Mouse (Mus musculus) T-helper 17 cell (primary cell): ENCODE measurements around the gene Pfkfb4.

ENCODE experiments used
- in situ Hi-C, 2 experiments: fragments of 300-600 bp; cut with MboI, MseI; formaldehyde crosslinking; loops; 1 replicate in 1 of 2; 2 replicates in 1 of 2; pipeline ENCODE4 v1.15.1; 2025; ENCODE audit warnings: high pct_unique_total_duplicates in 2 of 2

Pfkfb4 gene

DNA sequence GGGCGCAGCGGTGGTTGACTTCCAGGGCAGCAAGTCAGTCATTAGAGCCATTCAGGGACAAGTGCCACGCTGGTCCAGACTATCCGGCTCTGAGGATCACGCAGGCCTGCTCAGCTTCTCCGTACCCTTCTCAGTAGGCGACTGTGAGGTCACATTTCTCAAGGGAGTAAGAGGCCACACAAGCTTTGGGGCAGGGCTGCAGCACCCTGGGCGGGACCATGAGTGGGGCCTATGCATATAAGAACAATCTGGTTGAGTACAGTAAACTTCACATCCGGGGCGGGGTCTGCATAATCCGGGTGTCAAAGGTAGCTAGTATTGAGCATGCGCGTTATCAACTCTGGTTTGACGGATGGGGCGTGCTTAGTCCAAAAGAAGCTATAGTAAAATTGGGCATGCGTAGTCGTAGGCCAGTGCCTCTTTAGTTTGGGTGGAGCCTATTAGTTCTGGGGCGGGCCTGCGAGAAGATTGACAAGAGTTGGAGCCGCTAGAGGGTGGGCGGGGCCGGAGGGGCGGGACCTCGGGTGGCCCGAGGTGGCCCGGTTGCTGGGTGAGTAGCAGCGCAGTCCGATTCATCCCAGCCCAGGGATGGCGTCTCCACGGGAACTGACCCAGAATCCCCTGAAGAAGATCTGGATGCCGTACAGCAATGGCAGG is at the start of gene Pfkfb4:
Gene Pfkfb4 (plus strand): TSS at position 351 of the 657 bp plus-strand sequence.
- in situ Hi-C loops = loop anchor here (5.0 to 10.0 kb wide), 3 partner anchors 226 to 883 kb away; partner anchors contain the start of gene Cdc25a (in 1 of the 2)

DNA sequence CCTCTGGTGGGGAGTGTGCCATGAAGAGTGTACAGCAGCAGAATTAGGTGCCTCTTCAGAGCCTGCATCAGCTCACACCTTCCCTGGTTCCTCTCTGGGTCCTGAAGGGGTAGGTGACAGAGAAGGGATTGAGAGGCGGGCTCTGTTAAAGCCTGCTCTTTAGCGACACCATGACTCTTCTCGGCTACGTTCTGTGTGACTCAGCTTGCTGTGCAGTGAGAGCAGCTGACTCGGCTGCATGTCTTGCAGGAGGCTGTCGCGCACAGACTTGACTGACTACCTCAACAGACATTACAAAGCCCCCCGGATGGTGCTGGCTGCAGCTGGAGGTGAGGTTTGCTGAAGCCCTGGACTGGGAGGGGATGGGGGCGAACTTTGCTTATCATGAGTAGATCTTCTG is 46.5 kb upstream of the Pfkfb4 start:
- in situ Hi-C loops = no loop called here

DNA sequence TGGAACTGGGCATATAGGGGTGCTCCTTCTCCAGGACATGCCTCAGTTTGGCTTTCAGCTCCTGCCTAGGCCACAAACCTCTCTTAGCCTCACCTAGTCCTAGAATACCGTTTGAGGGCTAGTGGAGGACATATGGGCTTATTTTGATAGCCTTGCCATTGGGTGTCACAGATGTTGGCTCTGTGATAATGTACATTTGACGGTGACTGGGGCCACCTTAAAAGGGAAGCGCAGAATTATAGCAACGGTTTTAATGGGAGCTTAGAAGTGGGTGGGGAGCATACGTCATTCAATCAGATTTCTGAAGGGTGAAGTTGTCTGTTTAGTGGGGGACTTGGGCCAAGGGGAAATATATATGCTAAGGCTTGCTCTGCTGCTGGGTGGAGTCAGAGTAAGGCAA is 46.0 kb upstream of the Pfkfb4 start:
- in situ Hi-C loops = no loop called here

DNA sequence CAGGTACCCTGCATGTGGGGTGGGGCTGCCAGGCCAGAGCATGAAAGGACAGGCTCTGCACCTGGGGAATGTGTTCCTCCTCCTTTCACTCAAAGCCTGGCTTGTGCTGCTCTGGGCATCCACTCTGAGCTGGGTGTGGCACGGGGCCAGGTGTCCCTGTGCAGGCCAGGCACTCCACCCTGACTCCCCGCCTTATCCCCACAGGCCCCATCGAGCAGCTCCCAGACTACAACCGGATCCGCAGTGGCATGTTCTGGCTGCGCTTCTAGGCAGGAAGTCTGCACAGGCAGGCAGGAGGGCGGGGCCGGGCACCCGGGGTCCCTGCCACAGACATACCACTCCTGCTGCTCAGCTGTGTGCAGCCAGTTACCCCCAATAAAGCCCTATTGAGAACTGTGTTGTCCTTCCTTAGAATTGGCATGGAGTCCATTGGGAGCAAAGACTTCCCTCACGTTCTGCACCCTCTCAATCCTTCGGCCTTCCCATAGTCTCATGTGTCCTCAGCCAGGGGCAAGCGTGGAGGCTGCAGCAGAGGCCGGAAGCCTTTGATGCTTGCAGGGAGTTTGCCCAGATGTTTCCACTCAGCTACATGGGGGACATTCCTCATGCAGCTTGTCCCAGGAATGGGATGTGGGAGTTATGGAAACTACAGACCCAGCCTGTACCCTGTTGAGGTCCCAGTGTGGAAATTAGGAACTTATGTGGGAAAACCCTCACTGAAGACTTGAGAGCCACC is 42.2 kb upstream of the Pfkfb4 start:
- in situ Hi-C loops = no loop called here

DNA sequence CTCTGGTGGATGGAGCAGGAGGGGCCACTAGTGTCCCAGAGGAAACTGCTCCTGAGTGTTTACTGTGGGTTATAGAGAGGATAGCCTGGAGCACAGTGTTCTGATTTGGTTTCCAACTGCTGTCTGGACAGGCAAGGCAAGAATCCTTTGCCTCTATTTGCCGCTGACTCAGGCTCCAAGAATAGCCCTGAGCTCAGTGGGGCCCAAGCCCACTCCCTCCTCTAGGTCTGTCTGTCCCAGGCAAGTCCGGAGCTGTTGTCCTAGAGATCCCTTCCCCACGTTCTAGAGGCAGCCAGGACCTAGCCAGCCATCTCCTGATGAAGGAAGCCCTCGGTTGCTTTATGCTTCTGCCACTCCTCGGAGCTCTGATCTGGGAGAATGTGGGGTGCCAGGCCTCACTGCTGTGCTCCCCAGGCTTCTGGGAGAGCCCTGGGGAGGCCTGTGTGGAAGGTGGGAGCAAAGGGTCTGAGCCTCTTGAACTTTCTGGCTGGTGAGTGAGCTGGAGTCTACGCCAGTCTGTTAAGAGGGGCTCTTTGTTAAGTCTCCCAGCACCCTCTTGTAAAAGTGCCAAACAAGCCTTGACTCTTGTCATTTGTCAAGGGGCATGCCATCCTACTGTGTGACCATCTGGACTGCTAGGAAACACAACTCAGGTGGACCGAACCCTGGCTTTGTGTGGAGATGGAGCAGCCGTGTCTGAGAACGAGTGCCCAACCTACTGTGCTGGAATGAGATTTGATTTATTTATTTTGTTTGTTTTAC is 41.4 kb upstream of the Pfkfb4 start:
- in situ Hi-C loops = no loop called here

DNA sequence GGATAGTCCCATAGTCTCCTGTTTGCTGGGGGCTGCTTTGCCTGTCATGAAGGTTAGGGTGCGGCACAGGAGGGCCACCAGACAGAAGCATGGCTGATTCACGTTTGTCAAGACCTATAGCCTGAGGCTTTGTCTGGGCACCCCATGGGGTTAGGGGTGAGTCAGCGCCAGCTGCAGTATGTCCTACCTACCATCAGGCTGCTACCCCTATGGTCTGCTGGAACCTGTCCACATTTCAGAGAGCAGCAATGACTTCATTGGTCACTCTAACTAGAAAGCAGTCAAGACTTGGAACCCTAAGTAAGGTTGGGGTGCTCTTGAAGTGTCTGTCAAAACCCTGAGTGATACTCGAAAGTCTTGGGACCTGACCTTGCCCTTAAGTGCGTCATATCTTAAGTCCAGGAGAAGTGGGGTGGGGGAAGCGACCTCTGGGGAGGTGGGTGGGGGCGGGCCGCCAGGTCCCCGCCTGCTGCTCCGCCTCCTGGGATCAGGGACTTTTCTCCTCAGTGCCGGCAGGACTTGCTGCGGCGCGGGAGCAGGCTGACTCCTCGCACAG is 38.4 kb upstream of the Pfkfb4 start, which contains the start of gene Col7a1:
Gene Col7a1 (plus strand): TSS at position 506 of the 556 bp plus-strand sequence.
- in situ Hi-C loops = no loop called here

DNA sequence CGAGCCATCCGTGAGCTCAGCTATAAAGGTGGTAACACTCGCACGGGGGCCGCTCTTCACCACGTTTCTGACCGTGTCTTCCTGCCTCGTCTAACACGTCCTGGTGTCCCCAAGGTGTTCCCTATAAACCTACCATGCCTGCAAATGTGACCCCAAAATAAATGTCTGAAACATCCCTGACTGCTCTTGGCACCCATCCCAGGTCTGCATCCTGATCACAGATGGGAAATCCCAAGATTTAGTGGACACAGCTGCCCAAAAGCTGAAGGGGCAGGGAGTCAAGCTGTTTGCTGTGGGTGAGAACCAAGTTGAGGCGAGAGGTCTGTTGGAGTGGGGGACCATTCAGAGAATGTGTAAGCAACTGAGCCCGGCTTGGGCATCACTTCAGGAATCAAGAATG is 36.3 kb upstream of the Pfkfb4 start:
- in situ Hi-C loops = no loop called here

DNA sequence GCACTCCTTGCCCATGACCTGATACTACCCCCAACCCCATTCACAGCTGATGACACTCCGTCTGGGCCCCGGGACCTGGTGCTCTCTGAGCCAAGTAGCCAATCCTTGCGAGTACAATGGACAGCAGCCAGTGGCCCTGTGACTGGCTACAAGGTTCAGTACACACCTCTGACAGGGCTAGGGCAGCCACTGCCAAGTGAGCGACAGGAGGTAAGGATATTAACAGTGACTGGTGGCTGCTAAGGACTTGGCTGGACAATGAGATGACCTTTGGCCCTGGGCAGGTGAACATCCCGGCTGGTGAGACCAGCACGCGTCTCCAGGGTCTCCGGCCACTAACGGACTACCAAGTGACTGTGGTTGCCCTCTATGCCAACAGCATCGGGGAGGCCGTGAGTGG is 35.7 kb upstream of the Pfkfb4 start:
- in situ Hi-C loops = no loop called here

DNA sequence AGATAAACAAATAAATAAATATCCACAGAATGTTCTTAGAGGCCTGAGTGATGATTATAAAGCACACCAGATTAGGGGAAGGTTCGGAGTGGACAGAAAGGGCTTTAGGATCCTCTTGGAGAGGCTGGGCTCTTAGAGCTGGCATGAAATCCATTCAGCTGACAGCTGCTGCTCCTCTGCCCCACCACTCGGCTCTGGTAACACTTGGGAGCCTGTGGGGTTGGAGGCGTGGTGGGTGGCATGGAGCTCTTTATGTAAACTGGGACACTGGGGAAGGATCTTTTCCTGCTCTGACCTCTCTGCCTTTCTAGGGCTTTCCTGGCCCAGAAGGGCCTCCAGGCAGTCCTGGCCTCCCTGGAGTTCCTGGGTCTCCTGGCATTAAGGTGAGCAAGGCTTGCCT is 28.0 kb upstream of the Pfkfb4 start:
- in situ Hi-C loops = no loop called here

DNA sequence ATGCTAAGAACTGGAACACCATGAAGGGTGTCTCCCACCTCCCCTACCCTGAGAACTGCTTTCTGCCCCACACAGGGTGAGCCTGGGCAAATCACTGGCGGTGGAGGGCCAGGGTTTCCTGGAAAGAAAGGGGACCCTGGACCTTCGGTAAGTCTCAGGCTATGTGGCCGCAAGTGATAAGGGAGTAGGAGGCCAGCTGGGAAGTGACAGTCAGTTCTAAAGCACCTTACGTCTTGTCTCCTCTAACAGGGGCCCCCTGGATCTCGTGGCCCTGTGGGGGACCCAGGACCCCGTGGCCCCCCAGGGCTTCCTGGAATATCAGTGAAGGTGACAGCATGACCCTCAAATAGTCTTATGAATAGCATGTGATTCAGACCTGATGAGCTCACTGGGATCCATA is 27.2 kb upstream of the Pfkfb4 start:
- in situ Hi-C loops = no loop called here

DNA sequence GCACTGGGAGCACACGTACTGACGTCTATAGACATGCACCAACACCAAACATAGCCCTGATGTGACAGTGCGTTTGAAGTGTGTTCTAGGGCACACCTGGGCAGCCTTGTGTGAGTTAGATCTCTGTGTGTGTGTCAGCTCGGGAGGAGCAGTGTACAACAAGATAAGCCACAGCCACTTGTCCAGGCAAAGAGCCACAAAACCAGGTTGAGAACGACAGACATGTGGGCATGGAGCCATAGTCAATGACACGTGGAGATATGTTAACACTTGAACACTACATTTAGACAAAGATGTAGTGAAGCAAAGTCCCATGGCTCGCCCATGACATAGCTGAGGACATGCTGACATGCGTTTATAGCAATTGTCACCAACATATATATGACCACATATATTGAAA is 21.0 kb upstream of the Pfkfb4 start:
- in situ Hi-C loops = no loop called here

DNA sequence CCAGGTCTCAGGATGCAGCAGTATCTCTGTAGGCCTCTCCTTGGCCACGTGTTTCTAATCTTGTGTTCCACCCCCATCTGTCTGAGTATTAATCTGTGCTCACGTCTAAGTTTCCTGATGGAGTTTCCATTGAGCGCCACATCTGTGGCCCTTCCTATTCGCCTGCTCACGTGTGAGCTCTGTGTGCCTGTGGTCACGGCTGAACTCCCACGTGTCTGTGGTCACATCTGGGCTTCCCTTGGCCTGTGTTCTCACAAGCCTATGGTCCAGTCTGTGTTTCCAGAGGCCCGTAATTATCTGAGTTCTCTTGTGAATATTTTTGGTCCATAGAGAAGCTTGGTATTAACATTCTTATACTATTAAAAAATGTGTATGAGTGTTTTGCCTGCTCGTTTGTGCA is 15.1 kb upstream of the Pfkfb4 start:
- in situ Hi-C loops = no loop called here

DNA sequence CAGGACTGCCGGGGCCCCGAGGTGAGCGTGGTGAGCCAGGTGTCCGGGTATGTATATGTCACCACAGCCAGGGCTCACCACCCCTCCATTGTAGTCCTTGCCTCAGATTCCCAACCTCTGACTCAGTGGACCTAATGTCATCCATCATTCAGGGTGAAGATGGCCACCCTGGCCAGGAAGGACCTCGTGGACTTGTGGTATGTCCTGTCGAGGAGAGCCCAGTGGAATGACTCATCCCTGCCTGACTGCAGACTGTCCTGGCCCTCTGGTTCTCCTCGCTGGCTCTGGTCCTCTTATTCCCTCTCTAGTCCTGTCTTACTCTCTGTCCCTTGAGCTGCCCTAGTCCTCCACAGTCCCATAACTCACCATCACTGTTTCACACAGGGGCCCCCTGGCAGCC is 13.6 kb upstream of the Pfkfb4 start:
- in situ Hi-C loops = no loop called here

DNA sequence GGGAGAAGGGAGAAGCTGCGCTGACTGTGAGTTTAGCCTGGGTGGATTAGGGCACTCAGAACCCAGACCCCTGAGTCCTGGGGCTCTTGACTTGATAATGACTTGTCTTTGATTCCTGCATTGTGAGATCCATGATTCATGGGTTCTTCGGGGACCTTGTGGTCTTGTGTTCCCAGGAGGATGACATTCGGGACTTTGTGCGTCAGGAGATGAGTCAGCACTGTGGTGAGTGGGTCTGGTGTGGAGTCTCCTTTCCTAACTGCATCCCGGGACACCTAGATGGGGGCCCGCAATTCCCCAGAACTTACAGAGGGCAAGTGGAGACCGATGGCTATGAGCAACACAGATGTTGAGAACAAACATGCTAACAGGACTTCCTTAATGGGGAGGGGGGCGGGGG is 9.1 kb upstream of the Pfkfb4 start:
- in situ Hi-C loops = no loop called here

DNA sequence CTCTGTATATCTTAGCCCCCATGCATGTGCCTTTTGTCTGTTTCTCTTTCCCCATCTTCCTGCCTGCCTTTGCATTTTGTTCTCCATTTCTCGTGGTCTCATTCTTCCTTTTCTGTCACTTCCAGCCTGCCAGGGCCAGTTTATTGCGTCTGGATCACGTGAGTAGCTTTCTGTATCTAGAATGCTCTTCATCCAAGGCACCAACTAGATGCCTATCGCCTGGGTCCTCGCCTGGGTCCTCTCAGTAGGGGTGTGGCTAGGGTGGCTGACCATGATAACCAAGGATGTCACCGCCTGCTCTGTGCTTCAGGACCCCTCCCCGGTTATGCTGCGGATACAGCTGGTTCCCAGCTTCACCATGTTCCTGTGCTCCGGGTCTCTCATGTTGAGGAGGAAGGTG is 8.4 kb upstream of the Pfkfb4 start:
- in situ Hi-C loops = no loop called here

DNA sequence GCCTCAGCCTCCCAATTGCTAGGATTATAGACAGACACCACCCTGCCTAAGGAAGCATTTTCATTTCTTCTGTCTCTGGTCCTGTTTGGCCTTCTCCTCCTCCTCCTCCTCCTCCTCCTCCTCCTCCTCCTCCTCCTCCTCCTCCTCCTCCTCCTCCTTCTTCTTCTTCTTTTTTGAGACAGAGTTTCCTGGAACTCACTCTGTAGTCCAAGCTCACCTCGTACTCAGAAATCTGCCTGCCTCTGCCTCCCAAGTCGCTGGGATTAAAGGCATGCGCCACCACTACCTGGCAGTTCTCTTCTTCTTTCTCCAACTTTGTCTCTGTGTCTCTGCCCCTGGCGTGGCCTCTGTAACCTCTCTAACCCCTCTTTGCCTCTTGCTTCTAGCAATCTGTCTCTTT is 5.9 kb upstream of the Pfkfb4 start, which contains the start of gene Ucn2:
Gene Ucn2 (plus strand): TSS at position 301 of the 400 bp plus-strand sequence.
- in situ Hi-C loops = no loop called here

DNA sequence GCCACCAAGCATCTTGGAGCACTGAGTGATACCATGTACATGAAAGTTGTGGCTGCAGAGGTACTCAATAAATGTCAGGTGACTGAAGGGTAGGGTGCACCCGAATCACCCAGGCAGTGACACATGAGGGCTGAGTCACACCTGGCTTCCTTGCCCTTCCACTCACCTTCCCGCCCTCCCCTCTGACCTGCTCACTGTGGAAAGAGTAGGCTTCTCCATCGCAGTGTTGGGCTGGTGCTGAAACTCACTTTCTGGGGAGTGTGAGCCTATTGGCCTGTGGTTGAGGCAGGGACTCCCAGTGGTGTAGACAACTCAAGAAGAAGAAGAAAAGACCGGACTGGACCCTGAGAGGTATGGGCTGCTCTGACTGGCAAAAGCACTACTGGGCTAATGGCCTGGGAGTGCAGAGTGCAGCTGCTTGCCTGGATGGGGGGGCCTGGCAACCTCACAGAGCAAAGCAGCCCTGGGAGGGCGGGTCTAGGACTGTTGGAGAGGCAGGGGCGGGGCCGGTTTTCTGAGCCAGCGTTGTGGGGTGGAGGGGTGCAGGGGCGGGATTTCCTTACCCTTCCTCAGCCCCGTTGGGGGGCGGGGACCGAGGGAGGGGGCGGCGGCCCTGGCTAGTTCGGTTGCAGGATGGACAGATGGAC is 3.8 kb upstream of the Pfkfb4 start:
- in situ Hi-C loops = no loop called here

DNA sequence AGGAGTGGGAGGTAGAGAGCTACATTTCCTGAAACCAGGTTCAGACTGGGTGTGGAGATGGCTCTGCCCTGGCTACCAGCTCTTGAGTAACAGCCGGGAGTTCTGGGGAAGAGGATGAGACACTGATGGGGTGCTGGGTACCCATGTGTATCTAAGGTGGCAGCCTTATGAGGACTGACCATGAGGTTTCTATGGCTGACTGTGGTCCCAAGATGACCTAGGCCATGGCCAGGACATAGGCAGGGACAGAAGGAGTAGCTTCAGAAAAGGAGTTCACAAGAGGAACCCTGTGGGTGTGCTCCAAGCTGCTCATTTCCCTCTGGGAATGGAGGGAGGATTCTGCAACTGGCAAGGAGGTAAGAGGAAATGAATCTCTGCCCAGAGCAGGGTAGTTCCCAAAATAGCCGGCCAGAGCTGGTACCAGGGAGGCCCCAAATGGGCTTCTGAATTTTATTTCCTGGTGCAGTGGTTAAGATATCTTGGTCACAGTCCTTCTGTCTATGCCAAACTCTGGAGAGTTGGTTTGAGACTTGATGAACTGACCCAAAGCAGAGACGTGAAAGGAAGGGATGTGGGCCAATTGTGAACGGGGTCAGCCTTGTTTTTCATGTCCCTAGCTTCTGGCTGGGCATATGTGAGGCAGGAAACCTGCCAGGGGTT is 1.6 kb upstream of the Pfkfb4 start:
- in situ Hi-C loops = loop anchor here (5.0 to 10.0 kb wide), 3 partner anchors 227 to 885 kb away; partner anchors contain the start of gene Cdc25a (in 1 of the 2)

DNA sequence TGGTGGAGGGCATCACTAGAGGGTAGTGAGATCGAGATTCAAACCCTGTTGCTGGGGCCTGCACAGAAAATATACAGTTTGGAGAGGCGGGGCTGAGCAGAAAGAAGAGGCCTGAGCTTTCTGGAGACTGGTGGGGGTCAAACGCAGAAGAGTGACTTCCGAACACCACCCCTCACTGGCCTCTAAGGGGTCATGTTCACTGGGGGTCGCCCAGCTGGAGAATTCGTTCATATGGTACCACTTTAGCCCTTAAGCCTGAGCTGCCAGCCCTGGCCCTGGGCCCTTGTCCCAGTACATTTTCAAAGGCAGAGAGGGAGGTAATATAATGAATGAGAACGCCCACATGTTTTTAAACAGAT is 1.1 kb upstream of the Pfkfb4 start:
- in situ Hi-C loops = loop anchor here (5.0 to 10.0 kb wide), 3 partner anchors 227 to 884 kb away; partner anchors contain the start of gene Cdc25a (in 1 of the 2)

DNA sequence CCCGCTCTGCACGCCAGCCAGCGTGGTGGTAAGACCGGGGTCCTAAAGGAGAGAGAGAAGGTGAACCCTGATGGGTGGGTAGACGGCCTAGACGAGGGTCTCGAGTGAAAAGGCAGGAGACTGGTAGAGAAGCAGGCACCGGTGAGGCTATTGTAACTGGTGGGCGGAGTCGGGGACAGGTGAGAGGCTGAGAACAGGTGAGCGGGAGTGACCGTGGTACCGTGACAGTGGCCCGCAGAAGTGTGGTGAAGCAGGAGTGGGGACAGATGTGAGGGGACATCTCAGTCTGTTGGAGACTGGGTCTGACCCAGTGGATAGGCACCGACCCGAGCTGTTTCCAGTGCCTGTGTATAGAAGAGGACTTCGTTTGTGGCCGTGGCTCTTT is 499 bp downstream of the Pfkfb4 start:
- in situ Hi-C loops = loop anchor here (5.0 to 10.0 kb wide), 3 partner anchors 225 to 883 kb away; partner anchors contain the start of gene Cdc25a (in 1 of the 2)
